Mouse (Mus musculus): Measurements from ENCODE around the gene Edn2. TPM values are rescaled to one million over a fixed set of nuclear protein-coding genes. Genes with fewer than 3 reads are reported as not detected.

Edn2 gene
- 0.10 TPM in 1 of 2 replicates, not detected in the other for polyA plus RNA-seq (2016; fragmentation: Nextera tagmentation; extraction: Ambion mirVana)

GRCm38 (mm10) chr4:120161166-120161949 is at the start of gene Edn2:
Gene Edn2, plus strand, starts transcription at chr4:120161206.
- Histone ChIP-seq H3K36me3 (no peaks in the 10 kb centered on the region), H3K9me3 (no peaks in the 10 kb centered on the region), H3K27ac (no peak within 1 kb of the TSS), H3K27me3 (ENCODE audit: insufficient read depth, poor library complexity, severe bottlenecking) (peaks cover 37% of the 10 kb centered on the region), H3K4me1 (replicated peaks) (peaks cover 18% of the 10 kb centered on the region), H3K4me3 (no peak within 1 kb of the TSS)
- DNase-seq (ENCODE audit: low spot score) = no peak
- WGBS = 38% methylated on average over 29 of the region's 29 CpGs

GRCm38 (mm10) chr4:120115516-120115915 is 45.5 kb upstream of the Edn2 start:
- Histone ChIP-seq H3K4me3 (no peak overlapping the region), H3K27me3 (ENCODE audit: insufficient read depth, poor library complexity, severe bottlenecking) (no peaks in the 10 kb centered on the region), H3K4me1 (replicated peaks) (no peaks in the 10 kb centered on the region), H3K36me3 (no peaks in the 10 kb centered on the region), H3K9me3 (peaks cover 4% of the 10 kb centered on the region; the same call in 1 of the 2 replicates), H3K27ac (no peak overlapping the region)
- 83% methylated on average over 3 of the region's 3 CpGs for WGBS
- no peak for DNase-seq (ENCODE audit: low spot score)

GRCm38 (mm10) chr4:120116312-120116711 is 44.7 kb upstream of the Edn2 start:
- Histone ChIP-seq H3K9me3 (peaks cover 4% of the 10 kb centered on the region; the same call in 1 of the 2 replicates), H3K4me1 (replicated peaks) (no peaks in the 10 kb centered on the region), H3K27ac (no peak overlapping the region), H3K4me3 (no peak overlapping the region), H3K36me3 (no peaks in the 10 kb centered on the region), H3K27me3 (ENCODE audit: insufficient read depth, poor library complexity, severe bottlenecking) (no peaks in the 10 kb centered on the region)
- DNase-seq (ENCODE audit: low spot score) = no peak
- 84% methylated on average over 1 of the region's 1 CpGs for whole genome bisulfite sequencing

GRCm38 (mm10) chr4:120120276-120120675 is 40.7 kb upstream of the Edn2 start:
- Histone ChIP-seq H3K27ac (no peak overlapping the region), H3K4me3 (no peak overlapping the region), H3K27me3 (ENCODE audit: insufficient read depth, poor library complexity, severe bottlenecking) (no peaks in the 10 kb centered on the region), H3K36me3 (no peaks in the 10 kb centered on the region), H3K9me3 (no peaks in the 10 kb centered on the region), H3K4me1 (replicated peaks) (0 out of 2 replicates have a peak, but pooled peaks cover under 1% of the 10 kb centered on the region)
- DNase-seq (ENCODE audit: low spot score) = peak; percentile 35
- 40% methylated on average over 8 of the region's 8 CpGs for whole genome bisulfite sequencing

GRCm38 (mm10) chr4:120124656-120125055 is 36.4 kb upstream of the Edn2 start:
- no peak for DNase-seq (ENCODE audit: low spot score)
- H3K4me1 ChIP-seq (replicated peaks) = 0 out of 2 replicates have a peak, but pooled peaks cover 6% of the 10 kb centered on the region
- H3K27ac ChIP-seq = no peak overlapping the region
- 85% methylated on average over 6 of the region's 6 CpGs for WGBS
- H3K9me3 ChIP-seq = no peaks in the 10 kb centered on the region
- H3K27me3 ChIP-seq (ENCODE audit: insufficient read depth, poor library complexity, severe bottlenecking) = no peaks in the 10 kb centered on the region
- no peak overlapping the region for H3K4me3 ChIP-seq
- no peaks in the 10 kb centered on the region for H3K36me3 ChIP-seq

GRCm38 (mm10) chr4:120126047-120126446 is 35.0 kb upstream of the Edn2 start:
- Histone ChIP-seq H3K27me3 (ENCODE audit: insufficient read depth, poor library complexity, severe bottlenecking) (no peaks in the 10 kb centered on the region), H3K4me1 (replicated peaks) (0 out of 2 replicates have a peak, but pooled peaks cover 11% of the 10 kb centered on the region), H3K9me3 (no peaks in the 10 kb centered on the region), H3K36me3 (no peaks in the 10 kb centered on the region), H3K4me3 (no peak overlapping the region), H3K27ac (no peak overlapping the region)
- no peak for DNase-seq (ENCODE audit: low spot score)
- WGBS = 89% methylated on average over 6 of the region's 6 CpGs

- no peak overlapping the region for H3K27ac ChIP-seq
- WGBS = 85% methylated on average over 3 of the region's 3 CpGs
- no peak for DNase-seq (ENCODE audit: low spot score)
These were observed 33.7 kb upstream of the Edn2 start for GRCm38 (mm10) chr4:120127333-120127732.

GRCm38 (mm10) chr4:120128033-120128432 is 33.0 kb upstream of the Edn2 start:
- Histone ChIP-seq H3K27ac (no peak overlapping the region), H3K27me3 (ENCODE audit: insufficient read depth, poor library complexity, severe bottlenecking) (no peaks in the 10 kb centered on the region), H3K9me3 (no peaks in the 10 kb centered on the region), H3K36me3 (no peaks in the 10 kb centered on the region), H3K4me1 (replicated peaks) (0 out of 2 replicates have a peak, but pooled peaks cover 13% of the 10 kb centered on the region), H3K4me3 (no peak overlapping the region)
- DNase-seq (ENCODE audit: low spot score) = no peak
- WGBS = 81% methylated on average over 4 of the region's 4 CpGs

More at GRCm38 (mm10) chr4:120127333-120127732, 33.7 kb upstream of the Edn2 start:
- Histone ChIP-seq H3K9me3 (no peaks in the 10 kb centered on the region), H3K4me3 (no peak overlapping the region), H3K4me1 (replicated peaks) (0 out of 2 replicates have a peak, but pooled peaks cover 13% of the 10 kb centered on the region), H3K36me3 (no peaks in the 10 kb centered on the region), H3K27me3 (ENCODE audit: insufficient read depth, poor library complexity, severe bottlenecking) (no peaks in the 10 kb centered on the region)

GRCm38 (mm10) chr4:120129233-120129885 is 31.6 kb upstream of the Edn2 start:
- Histone ChIP-seq H3K36me3 (no peaks in the 10 kb centered on the region), H3K27me3 (ENCODE audit: insufficient read depth, poor library complexity, severe bottlenecking) (no peaks in the 10 kb centered on the region), H3K27ac (no peak overlapping the region), H3K4me3 (no peak overlapping the region), H3K9me3 (no peaks in the 10 kb centered on the region), H3K4me1 (replicated peaks) (peaks cover 24% of the 10 kb centered on the region)
- 49% methylated on average over 4 of the region's 4 CpGs for WGBS
- DNase-seq (ENCODE audit: low spot score) = peak; percentile 61

- Histone ChIP-seq H3K36me3 (no peaks in the 10 kb centered on the region), H3K4me1 (replicated peaks) (peaks cover 18% of the 10 kb centered on the region), H3K27ac (no peak overlapping the region), H3K9me3 (no peaks in the 10 kb centered on the region), H3K4me3 (no peak overlapping the region), H3K27me3 (ENCODE audit: insufficient read depth, poor library complexity, severe bottlenecking) (no peaks in the 10 kb centered on the region)
- DNase-seq (ENCODE audit: low spot score) = no peak
- 53% methylated on average over 4 of the region's 4 CpGs for WGBS
These were observed 30.1 kb upstream of the Edn2 start for GRCm38 (mm10) chr4:120130926-120131325.

GRCm38 (mm10) chr4:120131441-120132220 is 29.4 kb upstream of the Edn2 start:
- H3K9me3 ChIP-seq = no peaks in the 10 kb centered on the region
- H3K27ac ChIP-seq = 0 out of 2 replicates have a peak overlapping the region, but pooled peaks have one; percentile 35
- no peak overlapping the region for H3K4me3 ChIP-seq
- no peaks in the 10 kb centered on the region for H3K27me3 ChIP-seq (ENCODE audit: insufficient read depth, poor library complexity, severe bottlenecking)
- DNase-seq (ENCODE audit: low spot score) = no peak
- peaks cover 18% of the 10 kb centered on the region for H3K4me1 ChIP-seq (replicated peaks)
- H3K36me3 ChIP-seq = no peaks in the 10 kb centered on the region
- 84% methylated on average over 24 of the region's 24 CpGs for WGBS

GRCm38 (mm10) chr4:120134223-120134622 is 26.8 kb upstream of the Edn2 start:
- Histone ChIP-seq H3K4me1 (replicated peaks) (peaks cover 18% of the 10 kb centered on the region), H3K9me3 (no peaks in the 10 kb centered on the region), H3K27ac (peak overlapping the region; percentile 62; the same call in 1 of the 2 replicates), H3K27me3 (ENCODE audit: insufficient read depth, poor library complexity, severe bottlenecking) (no peaks in the 10 kb centered on the region), H3K4me3 (no peak overlapping the region), H3K36me3 (no peaks in the 10 kb centered on the region)
- WGBS = 78% methylated on average over 6 of the region's 6 CpGs
- DNase-seq (ENCODE audit: low spot score) = no peak

Data from hindbrain, embryonic 10.5 days (tissue).